Mouse (Mus musculus) forebrain, embryonic 10.5 days (tissue): ENCODE measurements around the gene 1700001C02Rik. TPM values are rescaled to one million over a fixed set of nuclear protein-coding genes. Genes with fewer than 3 reads are reported as not detected.

Experiments used
- DNase-seq: peaks from one replicate; pipeline ENCODE4 v3.0.0-alpha.2; 2017; ENCODE audit warnings: low spot score; ENCODE audit errors: extremely low spot score
- H3K27ac ChIP-seq: fragments of 300-500 bp; sonication (generic); 2 replicates; pipeline ENCODE4 v1.5.1; 2016; ENCODE audit warnings: mild to moderate bottlenecking
- H3K27me3 ChIP-seq: fragments of 300-500 bp; sonication (generic); 2 replicates; pipeline ENCODE4 v1.6.1; 2016; ENCODE audit warnings: mild to moderate bottlenecking; ENCODE audit not compliant: poor library complexity, severe bottlenecking
- H3K36me3 ChIP-seq: fragments of 300-500 bp; sonication (generic); replicated peaks from 2 replicates; pipeline ENCODE4 v1.6.1; 2016; ENCODE audit warnings: mild to moderate bottlenecking, moderate library complexity
- H3K4me1 ChIP-seq: fragments of 300-500 bp; sonication (generic); 2 replicates; pipeline ENCODE4 v1.6.1; 2016
- H3K4me3 ChIP-seq: fragments of 300-500 bp; sonication (generic); 2 replicates; pipeline ENCODE4 v1.5.1; 2016; ENCODE audit warnings: mild to moderate bottlenecking, moderate library complexity
- H3K9me3 ChIP-seq: fragments of 300-500 bp; sonication (generic); 2 replicates; pipeline ENCODE4 v1.6.1; 2016; ENCODE audit warnings: mild to moderate bottlenecking, moderate library complexity
- WGBS: fragments of 180-500 bp; shearing (Covaris S2); methylation state at CpG from one replicate; pipeline ENCODE4 v1.1.7; 2016; 5-methylcytosine and 5-hydroxymethylcytosine counted together
- polyA plus RNA-seq: library from polyadenylated mRNA; unstranded; fragments of >200 nt; fragmentation: Nextera tagmentation; extraction: Ambion mirVana; gene quantifications from 2 replicates; pipeline ENCODE4 v1.2.1, GENCODE M21; 2016

Gene 1700001C02Rik
- polyA plus RNA-seq, 1 experiment from 2014 or later = not detected

- no peak for DNase-seq
- H3K4me1 ChIP-seq = peaks cover 3% of the 10 kb centered on the region; the same call in 1 of the 2 replicates
- 89% methylated on average over 8 of the region's 8 CpGs for WGBS
- no peaks in the 10 kb centered on the region for H3K27me3 ChIP-seq
- H3K36me3 ChIP-seq = no peaks in the 10 kb centered on the region
- no peaks in the 10 kb centered on the region for H3K9me3 ChIP-seq
- H3K27ac ChIP-seq = no peak overlapping the region
- no peak overlapping the region for H3K4me3 ChIP-seq
Measured at GRCm38 (mm10) chr5:30513111-30513510, 47.3 kb downstream of the 1700001C02Rik start.

- WGBS = 56% methylated on average over 7 of the region's 7 CpGs
- Histone ChIP-seq H3K27me3 (no peaks in the 10 kb centered on the region), H3K36me3 (no peaks in the 10 kb centered on the region), H3K4me1 (no peaks in the 10 kb centered on the region), H3K4me3 (no peak overlapping the region), H3K9me3 (no peaks in the 10 kb centered on the region), H3K27ac (no peak overlapping the region)
- DNase-seq = peak; percentile 25
Measured at GRCm38 (mm10) chr5:30516376-30516775, 50.5 kb downstream of the 1700001C02Rik start.

DNA sequence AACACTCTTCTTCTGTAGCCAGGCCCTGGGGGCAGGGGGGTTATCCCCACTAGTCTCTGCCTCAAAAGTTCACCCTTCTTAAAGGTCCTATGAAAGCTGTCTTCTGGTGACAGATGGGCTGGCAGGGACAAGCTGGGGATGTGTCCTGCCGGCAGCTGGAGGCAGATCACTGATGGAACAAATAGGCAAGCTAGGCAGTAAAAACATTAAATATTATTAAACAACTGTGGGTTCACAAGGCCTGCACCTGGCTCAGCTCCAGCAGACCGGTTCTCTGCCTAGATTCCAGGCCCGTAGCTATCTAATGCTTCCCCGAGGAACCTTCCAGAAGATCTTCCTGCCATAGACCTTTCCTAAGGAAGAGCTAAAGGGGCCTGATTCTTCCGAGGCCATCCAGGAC lies 52.3 kb downstream of the 1700001C02Rik start:
- Histone ChIP-seq H3K36me3 (no peaks in the 10 kb centered on the region), H3K27me3 (no peaks in the 10 kb centered on the region), H3K27ac (no peak overlapping the region), H3K9me3 (no peaks in the 10 kb centered on the region), H3K4me1 (peaks cover 10% of the 10 kb centered on the region), H3K4me3 (no peak overlapping the region)
- no peak for DNase-seq
- 90% methylated on average over 5 of the region's 5 CpGs for WGBS

DNA sequence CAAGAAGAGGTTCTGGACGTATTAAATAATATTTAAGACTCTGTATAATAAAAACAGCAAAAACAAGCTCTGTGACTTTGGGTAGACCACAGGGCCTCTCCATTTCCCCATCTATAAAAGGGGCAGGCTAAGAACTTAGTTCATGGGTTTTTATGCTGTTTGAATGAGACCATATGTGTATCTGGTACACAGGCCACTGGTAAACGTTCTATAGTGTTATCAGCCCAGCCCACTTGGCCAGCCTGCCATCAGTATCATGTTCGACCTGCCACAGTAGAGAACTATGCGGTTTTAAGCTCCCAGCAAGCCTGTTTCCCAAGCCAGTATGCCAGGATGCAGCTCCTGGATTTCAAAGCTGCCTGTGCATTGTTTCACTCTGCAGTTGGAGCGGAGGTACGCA lies 52.7 kb downstream of the 1700001C02Rik start:
- Histone ChIP-seq H3K27ac (no peak overlapping the region), H3K27me3 (no peaks in the 10 kb centered on the region), H3K4me3 (no peak overlapping the region), H3K4me1 (peaks cover 12% of the 10 kb centered on the region), H3K36me3 (no peaks in the 10 kb centered on the region), H3K9me3 (no peaks in the 10 kb centered on the region)
- 84% methylated on average over 6 of the region's 6 CpGs for WGBS
- DNase-seq = no peak

GRCm38 (mm10) chr5:30519494-30519893 lies 53.6 kb downstream of the 1700001C02Rik start:
- no peak for DNase-seq
- Histone ChIP-seq H3K4me1 (peaks cover 19% of the 10 kb centered on the region), H3K36me3 (no peaks in the 10 kb centered on the region), H3K27me3 (no peaks in the 10 kb centered on the region), H3K4me3 (no peak overlapping the region), H3K27ac (no peak overlapping the region), H3K9me3 (no peaks in the 10 kb centered on the region)
- 57% methylated on average over 7 of the region's 7 CpGs for WGBS

DNA sequence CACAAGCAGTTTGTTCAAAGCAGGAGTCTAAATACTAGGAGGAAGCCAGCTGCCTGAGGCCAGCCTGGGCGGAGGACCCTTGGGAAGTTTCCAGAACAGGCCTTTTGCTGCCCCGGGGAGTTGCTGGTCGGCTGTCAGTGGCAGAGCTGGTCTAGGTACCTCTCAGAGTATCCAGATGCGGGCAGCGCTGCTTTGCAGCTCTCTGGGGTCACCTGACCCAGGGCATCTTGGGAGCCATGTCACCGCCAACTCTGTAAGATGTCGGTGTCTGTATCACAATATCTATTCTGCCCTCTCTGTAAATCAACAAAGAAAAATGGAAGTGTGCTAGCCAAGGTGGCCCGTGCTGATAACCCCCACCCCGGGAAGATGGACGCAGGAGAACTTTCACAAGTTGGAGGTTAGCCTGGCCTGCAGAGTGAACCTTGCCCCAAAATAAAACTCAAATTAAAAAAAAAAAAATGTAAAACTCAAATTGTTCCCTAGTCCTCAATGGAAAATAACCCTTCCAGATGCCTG lies 54.4 kb downstream of the 1700001C02Rik start:
- Histone ChIP-seq H3K4me1 (peaks cover 19% of the 10 kb centered on the region), H3K36me3 (no peaks in the 10 kb centered on the region), H3K4me3 (no peak overlapping the region), H3K27ac (no peak overlapping the region), H3K9me3 (no peaks in the 10 kb centered on the region), H3K27me3 (peaks cover 3% of the 10 kb centered on the region)
- no peak for DNase-seq
- 87% methylated on average over 10 of the region's 10 CpGs for WGBS

- Histone ChIP-seq H3K9me3 (no peaks in the 10 kb centered on the region), H3K4me3 (no peak overlapping the region), H3K27me3 (peaks cover 23% of the 10 kb centered on the region), H3K4me1 (peaks cover 33% of the 10 kb centered on the region), H3K36me3 (no peaks in the 10 kb centered on the region), H3K27ac (no peak overlapping the region)
- WGBS = 82% methylated on average over 8 of the region's 8 CpGs
- DNase-seq = no peak
Measured at GRCm38 (mm10) chr5:30522406-30522805, 56.6 kb downstream of the 1700001C02Rik start.

DNA sequence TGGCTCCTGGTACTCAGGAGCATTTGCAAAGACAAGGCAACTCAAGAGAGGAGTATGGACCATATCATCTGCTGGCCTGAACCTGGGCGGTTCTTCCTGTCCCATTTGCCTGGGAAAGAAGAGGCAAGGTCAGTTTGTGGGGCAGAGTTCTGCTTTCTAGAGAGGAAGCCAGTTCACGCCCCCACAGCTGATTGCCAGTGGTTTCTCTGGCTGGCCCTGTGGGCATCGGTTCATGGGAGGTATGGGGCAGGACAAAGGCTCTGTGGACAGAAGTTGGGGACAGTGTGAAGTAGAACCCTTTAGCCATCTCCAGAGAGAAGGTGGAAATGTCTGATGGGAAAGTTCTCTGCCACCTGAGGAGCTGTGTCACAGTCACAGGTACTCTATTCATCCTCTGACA lies 57.3 kb downstream of the 1700001C02Rik start:
- H3K4me3 ChIP-seq = no peak overlapping the region
- H3K36me3 ChIP-seq = no peaks in the 10 kb centered on the region
- no peaks in the 10 kb centered on the region for H3K9me3 ChIP-seq
- no peak overlapping the region for H3K27ac ChIP-seq
- H3K4me1 ChIP-seq = peaks cover 33% of the 10 kb centered on the region
- no peak for DNase-seq
- H3K27me3 ChIP-seq = peaks cover 30% of the 10 kb centered on the region
- 90% methylated on average over 3 of the region's 3 CpGs for WGBS

- no peak overlapping the region for H3K27ac ChIP-seq
Measured at GRCm38 (mm10) chr5:30524213-30524612, 58.4 kb downstream of the 1700001C02Rik start.

GRCm38 (mm10) chr5:30525920-30526836 lies 60.3 kb downstream of the 1700001C02Rik start:
- peaks cover 39% of the 10 kb centered on the region for H3K27me3 ChIP-seq
- no peaks in the 10 kb centered on the region for H3K36me3 ChIP-seq
- WGBS = 36% methylated on average over 12 of the region's 12 CpGs
- H3K27ac ChIP-seq = 0 out of 2 replicates have a peak overlapping the region, but pooled peaks have one; percentile 44
- H3K4me3 ChIP-seq = no peak overlapping the region
- no peaks in the 10 kb centered on the region for H3K9me3 ChIP-seq
- peaks cover 45% of the 10 kb centered on the region for H3K4me1 ChIP-seq
- no peak for DNase-seq

More at GRCm38 (mm10) chr5:30524213-30524612, 58.4 kb downstream of the 1700001C02Rik start:
- Histone ChIP-seq H3K27me3 (peaks cover 39% of the 10 kb centered on the region), H3K4me3 (no peak overlapping the region), H3K36me3 (no peaks in the 10 kb centered on the region), H3K4me1 (peaks cover 33% of the 10 kb centered on the region), H3K9me3 (no peaks in the 10 kb centered on the region)
- 49% methylated on average over 3 of the region's 3 CpGs for WGBS
- no peak for DNase-seq

GRCm38 (mm10) chr5:30527129-30527528 lies 61.3 kb downstream of the 1700001C02Rik start:
- 79% methylated on average over 5 of the region's 5 CpGs for WGBS
- Histone ChIP-seq H3K4me1 (peaks cover 44% of the 10 kb centered on the region), H3K4me3 (no peak overlapping the region), H3K36me3 (no peaks in the 10 kb centered on the region), H3K27ac (no peak overlapping the region), H3K9me3 (no peaks in the 10 kb centered on the region), H3K27me3 (peaks cover 39% of the 10 kb centered on the region)
- no peak for DNase-seq

DNA sequence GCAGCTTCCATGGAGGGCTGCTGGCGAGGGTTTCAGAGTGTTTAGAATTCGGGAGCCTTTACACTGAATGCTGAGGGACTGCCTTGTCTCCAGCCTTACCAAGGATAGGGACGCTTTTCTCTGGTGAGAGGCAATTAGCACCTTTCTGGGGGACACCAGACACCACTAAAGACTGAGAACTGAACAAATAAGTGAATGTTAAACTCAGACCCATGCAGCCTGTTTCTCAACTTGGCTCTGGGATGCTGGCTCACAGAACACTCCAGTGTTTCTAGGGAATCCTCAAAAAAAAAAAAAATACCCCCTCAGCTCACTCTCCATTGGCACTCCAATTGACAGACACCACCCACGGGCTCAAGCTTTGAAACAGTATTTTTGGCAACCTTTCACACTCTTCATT lies 63.1 kb downstream of the 1700001C02Rik start:
- DNase-seq = no peak
- 47% methylated on average over 4 of the region's 4 CpGs for WGBS
- no peaks in the 10 kb centered on the region for H3K9me3 ChIP-seq
- peaks cover 32% of the 10 kb centered on the region for H3K4me1 ChIP-seq
- no peak overlapping the region for H3K27ac ChIP-seq
- H3K27me3 ChIP-seq = peaks cover 39% of the 10 kb centered on the region
- H3K4me3 ChIP-seq = no peak overlapping the region
- H3K36me3 ChIP-seq = no peaks in the 10 kb centered on the region
